In the genomic region with DNA sequence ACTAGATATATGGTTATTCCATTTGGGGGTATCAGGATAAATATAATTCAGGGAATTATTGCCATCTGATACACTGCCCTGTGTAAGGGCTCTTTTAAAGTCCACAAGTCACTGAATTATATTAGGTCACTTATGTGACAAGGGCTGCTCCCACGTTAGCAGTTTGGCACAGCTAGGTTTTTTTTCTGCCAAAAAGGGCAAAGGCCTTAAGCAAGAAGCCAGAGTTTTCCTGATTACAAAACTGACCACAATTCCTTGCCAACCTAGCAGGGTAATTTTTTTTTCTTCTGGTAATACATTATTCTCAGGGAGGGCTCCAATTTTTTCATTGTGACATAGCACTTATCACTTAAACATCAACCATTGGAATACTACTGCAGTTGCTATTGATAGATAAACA, we compare ENCODE assay signal across 10 mouse cellular contexts.
A peak's percentile ranks its signal among the peaks of the same experiment; 100 is the strongest.
DNase-seq lines count a peak whose midpoint lies in the region; ATAC-seq and TF ChIP-seq lines count a peak whose summit lies in the region.
"Had no signal": no experiment of that assay in that cellular context is flagged by ENCODE, and none has a peak within 500 bp of the region (broad histone marks: within the 10 kb centered on the region; RNA-seq: fewer than 3 reads in every experiment).

No protein-coding gene starts in this region.

- peak; percentile 34; the same call in 1 of the 2 replicates for ATAC-seq in lung, embryonic 16.5 days (ENCODE audit: low read depth)
- ATAC-seq: forebrain, embryonic 14.5 days had no signal

- no peak overlapping the region for H3K4me2 ChIP-seq in lung, embryonic 16.5 days (ENCODE audit: low read depth, low read length)
- H3K4me2 ChIP-seq: liver, embryonic 13.5 days had no signal

- H3K4me3 ChIP-seq in C2C12 (ENCODE audit: insufficient read depth, poor library complexity, severe bottlenecking), result no peak overlapping the region
- H3K4me3 ChIP-seq in lung, embryonic 16.5 days (ENCODE audit: low read length), result no peak overlapping the region
- H3K4me3 ChIP-seq: liver, embryonic 13.5 days had no signal

- no peak overlapping the region for H3K9ac ChIP-seq in lung, embryonic 16.5 days (ENCODE audit: low read length)
- H3K9ac ChIP-seq: liver, embryonic 13.5 days had no signal

- H3K9me3 ChIP-seq in lung, embryonic 16.5 days (ENCODE audit: control insufficient read depth, low read length), result no peaks in the 10 kb centered on the region
- H3K9me3 ChIP-seq: liver, embryonic 13.5 days had no signal

- intact Hi-C loops in heart, postnatal 10 days (cut with DNase I), result no loop called here
- intact Hi-C loops in left cerebral cortex, postnatal 25 days (cut with DNase I), result no loop called here

- TF ChIP-seq CTCF in C2C12 (IDR thresholded peaks at IDR 0.05; ENCODE audit: control insufficient read depth, insufficient read depth, insufficient read length), result no peak

- H3K27me3 ChIP-seq in C2C12 (ENCODE audit: control insufficient read depth, insufficient read depth, insufficient read length), result no peaks in the 10 kb centered on the region
- no peaks in the 10 kb centered on the region for H3K27me3 ChIP-seq in lung, embryonic 16.5 days (ENCODE audit: control insufficient read depth, insufficient read depth, low read depth, low read length)
- H3K27me3 ChIP-seq: liver, embryonic 13.5 days had no signal

- peak; percentile 43 to 44 for DNase-seq in cerebellum, postnatal 10 days
- DNase-seq in cerebellum, postnatal 4 days (ENCODE audit: low spot score in 2 of 2), result no peak
- peak; percentile 29 to 40 for DNase-seq in heart, postnatal 10 days
- DNase-seq in MN1 (ENCODE audit: low spot score), result no peak
- DNase-seq in left cerebral cortex, postnatal 25 days (ENCODE audit: low spot score in 2 of 2), result no peak
- no peak for DNase-seq in layer of hippocampus, adult 11-12 months (ENCODE audit: low spot score)
- DNase-seq: liver, embryonic 13.5 days had no signal

- H3K79me2 ChIP-seq in C2C12 (ENCODE audit: control insufficient read depth, insufficient read depth), result no peaks in the 10 kb centered on the region

- no peaks in the 10 kb centered on the region for H3K79me3 ChIP-seq in C2C12 (ENCODE audit: low read depth)

- no peak overlapping the region for H3ac ChIP-seq in C2C12 (ENCODE audit: control insufficient read depth, insufficient read length, low read depth)

- 9% methylated on average over 1 of the region's 1 CpGs for WGBS in lung, embryonic 16.5 days

- H3K27ac ChIP-seq in lung, embryonic 16.5 days (ENCODE audit: low read length), result no peak overlapping the region
- H3K27ac ChIP-seq: liver, embryonic 13.5 days had no signal

- H3K36me3 ChIP-seq in C2C12 (ENCODE audit: control insufficient read depth, insufficient read depth), result peaks cover 4% of the 10 kb centered on the region
- no peaks in the 10 kb centered on the region for H3K36me3 ChIP-seq in lung, embryonic 16.5 days (ENCODE audit: control insufficient read depth, insufficient read depth, low read length)
- H3K36me3 ChIP-seq: liver, embryonic 13.5 days had no signal

- H3K4me1 ChIP-seq in lung, embryonic 16.5 days (replicated peaks; ENCODE audit: control insufficient read depth, insufficient read depth, low read length), result no peaks in the 10 kb centered on the region
- H3K4me1 ChIP-seq: liver, embryonic 13.5 days had no signal

TF ChIP-seq in C2C12, 6 proteins besides CTCF, POLR2A, EP300 and RAD21:
- TF ChIP-seq CEBPB (IDR thresholded peaks at IDR 0.05; ENCODE audit: low read depth) (peak; percentile 28), MYOD1 (IDR thresholded peaks at IDR 0.05; ENCODE audit: control insufficient read depth, insufficient read length, low read depth) (no peak), MAX (IDR thresholded peaks at IDR 0.05) (no peak)

Comparison
In these comparisons a context has a peak if more than half of its experiments do, and no peak if none do; other contexts are left out.
1. DNase-seq: peak in cerebellum, postnatal 10 days (2 of 2) and heart, postnatal 10 days (2 of 2); none in cerebellum, postnatal 4 days (0 of 2), MN1 (single experiment), left cerebral cortex, postnatal 25 days (0 of 2) and layer of hippocampus, adult 11-12 months (single experiment).